Mouse (Mus musculus) lung, postnatal 0 days (tissue): ENCODE results near the gene Ifitm6.
"Not testable (repeated sequence)": the region's sequence is repeated elsewhere in the genome, so short reads cannot be mapped to it uniquely, and the experiment has no call there.

Experiments
- CTCF ChIP-seq: IDR thresholded peaks from 2 replicates; pipeline ENCODE4 v1.5.1; 2016; ENCODE audit warnings: antibody characterized with exemption, mild to moderate bottlenecking
- EP300 ChIP-seq: IDR thresholded peaks from 2 replicates; pipeline ENCODE4 v1.6.1; 2016; ENCODE audit warnings: antibody characterized with exemption, mild to moderate bottlenecking, control low read depth

GRCm38 (mm10) chr7:141017824-141018223, at the start of gene Ifitm6:
- TF ChIP-seq CTCF, EP300: not testable (repeated sequence)
